Mouse (Mus musculus) neural tube, embryonic 12.5 days (tissue): ENCODE results near the gene Mitf. TPM values are rescaled to one million over a fixed set of nuclear protein-coding genes. Genes with fewer than 3 reads are reported as not detected.

Source experiments
- polyA plus RNA-seq: library from polyadenylated mRNA; unstranded; fragments of >200 nt; fragmentation: Nextera tagmentation; extraction: Ambion mirVana; gene quantifications from 2 replicates; pipeline ENCODE4 v1.2.1, GENCODE M21; 2016

The Mitf gene
- polyA plus RNA-seq, 1 experiment from 2014 or later: 0.87 TPM

Other genes starting within 250 kb of the Mitf start
- 46.3 and 46.7 TPM in 2 replicates for gene Frmd4b, start 189.5 kb upstream of the Mitf start, polyA plus RNA-seq